In the genomic region with DNA sequence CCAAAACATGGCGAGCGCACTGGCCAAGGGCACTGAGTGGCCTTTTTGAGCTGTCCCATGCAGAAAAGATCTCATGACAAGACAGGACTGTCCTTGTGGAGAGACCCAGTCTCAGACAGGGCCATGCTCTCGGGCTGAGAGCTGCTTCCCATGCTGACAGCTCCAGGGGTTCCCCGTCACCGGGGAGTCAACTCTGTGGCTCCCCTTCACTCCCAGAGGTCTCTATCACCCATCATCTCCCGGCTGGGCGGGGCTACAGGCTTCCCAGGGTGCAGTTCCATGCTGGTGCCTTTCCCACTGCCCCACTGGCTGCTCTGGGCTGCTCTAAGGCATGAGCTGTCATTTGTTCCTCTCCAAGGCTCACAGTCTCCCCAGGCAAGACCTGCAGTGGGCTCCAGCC, we compare ENCODE assay signal across 9 mouse cellular contexts. TPM values are rescaled to one million over a fixed set of nuclear protein-coding genes. Genes with fewer than 3 reads are reported as not detected.
A peak's percentile ranks its signal among the peaks of the same experiment; 100 is the strongest.
DNase-seq lines count a peak whose midpoint lies in the region; TF ChIP-seq lines count a peak whose summit lies in the region.
"Had no signal": no experiment of that assay in that cellular context is flagged by ENCODE, and none has a peak within 500 bp of the region (broad histone marks: within the 10 kb centered on the region; RNA-seq: fewer than 3 reads in every experiment).

No protein-coding gene starts in this region.

- no peak for TF ChIP-seq POLR2A in cortical plate, adult 2 months (IDR thresholded peaks at IDR 0.05; ENCODE audit: extremely low read depth, insufficient read depth, low read length)

- TF ChIP-seq CTCF in cortical plate, adult 2 months (IDR thresholded peaks at IDR 0.05; ENCODE audit: extremely low read depth, insufficient read depth, low read length) = no peak

- intact Hi-C loops in gastrocnemius, postnatal 14 days (cut with DNase I; ENCODE audit: low total_unique reads) = no loop called here

- DNase-seq in gastrocnemius, postnatal 14 days = peak; percentile 3
- DNase-seq in gastrocnemius, postnatal 10 days = no peak
- peak; percentile 2 for DNase-seq in lung, postnatal 10 days
- no peak for DNase-seq in lung, postnatal 25 days (ENCODE audit: low spot score)
- DNase-seq in layer of hippocampus, postnatal 25 days (ENCODE audit: extremely low spot score in 1 of 2, low spot score in 1 of 2) = peak; percentile 3 to 9
- no peak for DNase-seq in thymus, postnatal 0 days (ENCODE audit: low spot score)
- DNase-seq in cerebellum, adult 9-10 months = no peak

- H3K4me3 ChIP-seq in cortical plate, adult 2 months (ENCODE audit: insufficient read depth, low read length) = peak overlapping the region; percentile 48; the same call in 1 of the 2 replicates

- no peak overlapping the region for H3K27ac ChIP-seq in cortical plate, adult 2 months (ENCODE audit: insufficient read depth, low read length)
- H3K27ac ChIP-seq: liver, embryonic 14.5 days had no signal

- H3K4me1 ChIP-seq in cortical plate, adult 2 months (ENCODE audit: control insufficient read depth, insufficient read depth, low read length) = peaks cover 4% of the 10 kb centered on the region

RNA-seq across cellular contexts. Expression of gene Ptgis, which starts 53.8 kb away (rescaled TPM):
- total RNA-seq in gastrocnemius, postnatal 14 days (2021) = 10 to 100 TPM in 1 of 2 experiments, 1 to 10 TPM in 1; 8.0 to 11.1 TPM
- total RNA-seq in gastrocnemius, postnatal 10 days (2021) = 10 to 100 TPM; 13.7 to 17.8 TPM
- polyA plus RNA-seq in cortical plate, adult 2 months (2012; rRNA removed) = 2.0 and 2.1 TPM in 2 replicates
- 1 to 10 TPM; 1.1 TPM for total RNA-seq in layer of hippocampus, postnatal 25 days (2021)
- 1.7 and 2.2 TPM in 2 replicates for polyA plus RNA-seq in thymus, postnatal 0 days (2015; fragmentation: Nextera tagmentation; extraction: Ambion mirVana)

RNA-seq across cellular contexts. Expression of gene B4galt5, which starts 54.8 kb away (rescaled TPM):
- 10 to 100 TPM; 15.0 to 17.6 TPM for total RNA-seq in gastrocnemius, postnatal 14 days (2021)
- 10 to 100 TPM; 21.1 to 26.0 TPM for total RNA-seq in gastrocnemius, postnatal 10 days (2021)
- 35.3 and 39.2 TPM in 2 replicates for polyA plus RNA-seq in cortical plate, adult 2 months (2012; rRNA removed)
- total RNA-seq in layer of hippocampus, postnatal 25 days (2021) = 10 to 100 TPM; 45.5 to 53.0 TPM
- 4.6 and 5.8 TPM in 2 replicates for polyA plus RNA-seq in thymus, postnatal 0 days (2015; fragmentation: Nextera tagmentation; extraction: Ambion mirVana)

Comparison
In these comparisons a context has a peak if more than half of its experiments do, and no peak if none do; other contexts are left out.
1. DNase-seq: peak in gastrocnemius, postnatal 14 days (single experiment), lung, postnatal 10 days (single experiment) and layer of hippocampus, postnatal 25 days (2 of 2); none in gastrocnemius, postnatal 10 days (single experiment), lung, postnatal 25 days (single experiment), thymus, postnatal 0 days (single experiment) and cerebellum, adult 9-10 months (single experiment).
2. RNA of gene Ptgis, which starts 53.8 kb away (total RNA-seq): 13.7 to 17.8 TPM in gastrocnemius, postnatal 10 days and 8.0 to 11.1 TPM in gastrocnemius, postnatal 14 days; 1.1 TPM in layer of hippocampus, postnatal 25 days; every median in the first group is over 4 times any median in the second.